Mouse (Mus musculus): ENCODE measurements around the gene Cmtm3.

DNA sequence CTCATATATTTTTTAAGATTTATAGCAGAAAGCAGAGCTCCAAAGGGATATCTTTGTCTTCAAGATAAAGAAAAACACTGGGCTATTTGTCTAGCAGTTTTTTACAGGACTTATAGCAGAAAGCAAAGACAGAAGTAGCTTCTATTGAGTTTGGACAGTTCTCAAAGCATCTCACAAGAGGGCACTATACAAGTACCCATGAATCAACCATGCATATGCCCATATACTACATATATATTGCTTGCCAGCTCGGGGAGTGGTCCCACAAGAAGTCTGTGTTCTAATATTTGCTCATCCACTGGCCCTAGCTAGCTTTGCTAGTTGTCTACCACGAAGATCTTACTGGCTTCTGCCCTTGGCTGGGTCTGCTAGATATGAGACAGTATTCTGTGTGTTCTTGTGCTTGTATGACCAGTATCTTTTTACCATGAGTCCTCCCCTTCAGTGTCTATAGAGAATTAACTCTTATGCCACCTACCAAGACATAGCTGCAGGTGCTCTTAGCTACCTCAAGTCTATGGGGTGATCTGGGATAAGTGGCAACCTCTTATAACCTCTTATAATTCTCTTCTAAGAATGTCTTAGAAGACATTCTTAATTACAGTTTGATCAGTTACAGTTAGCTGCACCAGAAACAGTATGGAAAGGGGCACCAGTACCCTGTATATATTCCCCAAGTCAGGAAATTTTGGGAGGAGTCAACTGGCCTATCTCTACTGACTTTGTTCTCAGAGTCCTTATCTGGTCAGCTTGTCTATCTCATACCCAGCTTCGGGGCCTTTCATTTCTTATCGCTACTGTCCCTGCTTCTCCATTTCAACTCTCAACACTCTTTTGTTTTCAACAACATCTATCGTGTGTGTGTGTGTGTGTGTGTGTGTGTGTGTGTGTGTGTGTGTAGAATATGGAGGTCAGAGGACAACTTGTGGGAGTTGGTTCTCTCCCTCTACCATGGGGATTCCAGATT lies 6.3 kb upstream of the Cmtm3 start:
- TF ChIP-seq EP300 (IDR thresholded peaks at IDR 0.05; ENCODE audit: low read depth) (no peak), CTCF (IDR thresholded peaks at IDR 0.05; ENCODE audit: low read depth) (no peak)

All from heart, postnatal 0 days (tissue).